Mouse (Mus musculus) cerebellum, adult 9-11 months (tissue): ENCODE results near the gene Zfp991.
"Not testable (repeated sequence)": the region's sequence is repeated elsewhere in the genome, so short reads cannot be mapped to it uniquely, and the experiment has no call there.

ENCODE experiments used
- DNase-seq: peaks from one replicate; pipeline ENCODE4 v3.0.0; 2022

Zfp991 gene

DNA sequence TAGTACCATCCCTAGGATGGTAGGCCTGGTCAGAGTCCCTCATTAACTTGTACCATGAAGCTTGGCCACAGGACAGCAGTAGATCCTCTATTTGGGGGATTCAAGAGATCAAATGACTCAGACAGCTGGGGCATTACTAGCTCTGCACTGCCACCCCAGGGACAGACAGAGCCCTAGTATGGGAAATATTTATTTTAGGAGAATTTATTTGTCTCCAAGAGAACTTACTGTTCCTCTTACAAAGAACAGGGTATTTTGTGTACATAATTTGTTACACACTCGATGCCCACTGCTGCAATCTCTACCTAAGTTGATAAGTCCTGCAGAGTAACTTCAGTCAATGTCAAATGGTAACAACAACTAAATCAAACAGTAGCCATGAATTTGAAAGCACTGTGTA lies 55.0 kb downstream of the Zfp991 start:
- DNase-seq, result not testable (repeated sequence)

DNA sequence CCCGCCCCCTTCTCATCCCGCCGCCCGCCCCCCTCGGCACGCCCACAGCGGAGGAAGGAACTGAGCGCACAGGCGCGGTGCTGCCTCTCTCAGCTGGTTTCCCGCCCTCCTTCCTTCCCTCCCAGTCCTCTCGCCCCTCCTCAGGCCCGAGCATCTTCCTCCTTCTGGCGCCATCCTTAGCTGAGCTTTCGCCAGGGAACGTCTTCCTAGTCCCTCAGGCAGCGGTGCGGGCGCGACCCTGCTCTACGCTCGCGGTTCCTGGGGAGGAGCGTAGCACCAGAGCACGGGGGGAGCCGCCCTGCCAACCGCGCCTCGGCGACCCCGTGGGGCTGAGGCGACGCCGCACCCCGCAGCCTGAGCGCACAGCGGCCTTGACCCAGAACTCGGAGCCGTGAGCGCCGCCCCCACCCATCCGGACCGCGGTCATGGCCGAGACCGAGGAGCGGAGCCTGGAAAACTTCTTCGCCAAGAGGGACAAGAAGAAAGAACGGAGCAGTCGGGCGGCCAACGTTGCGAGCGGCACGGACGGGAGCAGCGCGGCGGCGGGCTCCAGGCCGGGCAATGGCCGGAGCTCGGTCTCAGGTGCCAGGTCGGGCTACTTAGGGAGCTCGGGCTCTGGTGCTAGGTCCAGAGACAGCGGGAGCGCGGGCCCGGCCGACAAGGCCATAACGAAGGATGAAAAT lies 55.6 kb downstream of the Zfp991 start:
- not testable (repeated sequence) for DNase-seq

DNA sequence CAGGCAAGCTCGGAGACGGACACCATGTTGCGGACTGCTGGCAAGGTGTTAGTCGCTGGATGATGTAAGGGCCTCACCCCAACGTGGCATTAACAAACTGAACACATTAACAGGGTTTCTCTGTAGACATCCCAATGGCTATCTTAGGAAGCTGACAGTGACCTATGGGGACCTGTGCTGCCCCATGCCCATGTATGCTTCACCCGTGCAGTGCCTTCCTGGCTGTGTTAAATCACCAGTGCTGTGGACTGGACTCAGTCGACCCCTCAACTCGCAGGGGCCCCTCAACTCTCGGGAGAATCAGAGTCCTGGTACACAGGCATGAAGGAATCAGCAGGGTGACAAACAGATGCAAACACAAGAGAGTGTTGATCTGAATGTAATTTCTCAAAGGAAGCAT lies 63.3 kb downstream of the Zfp991 start:
- DNase-seq, result not testable (repeated sequence)

DNA sequence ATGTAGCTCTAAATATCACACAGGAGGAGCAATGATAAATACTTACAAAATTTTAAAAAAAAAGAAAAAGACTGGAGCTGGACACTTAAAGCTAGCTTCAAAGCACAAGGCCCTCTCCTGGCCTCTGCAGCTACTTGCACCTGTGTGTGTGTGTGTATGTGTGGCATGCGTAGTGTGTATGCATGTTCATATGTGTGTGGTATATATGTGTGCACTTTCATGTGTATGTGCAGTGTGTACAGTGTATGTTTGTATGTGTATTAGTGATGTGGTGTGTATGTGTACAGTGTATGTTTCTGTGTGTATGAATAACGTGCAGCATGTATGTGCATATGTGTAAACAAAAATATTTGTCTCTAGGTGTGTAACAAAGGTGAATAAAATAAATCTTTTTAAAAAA lies 65.4 kb downstream of the Zfp991 start:
- not testable (repeated sequence) for DNase-seq

DNA sequence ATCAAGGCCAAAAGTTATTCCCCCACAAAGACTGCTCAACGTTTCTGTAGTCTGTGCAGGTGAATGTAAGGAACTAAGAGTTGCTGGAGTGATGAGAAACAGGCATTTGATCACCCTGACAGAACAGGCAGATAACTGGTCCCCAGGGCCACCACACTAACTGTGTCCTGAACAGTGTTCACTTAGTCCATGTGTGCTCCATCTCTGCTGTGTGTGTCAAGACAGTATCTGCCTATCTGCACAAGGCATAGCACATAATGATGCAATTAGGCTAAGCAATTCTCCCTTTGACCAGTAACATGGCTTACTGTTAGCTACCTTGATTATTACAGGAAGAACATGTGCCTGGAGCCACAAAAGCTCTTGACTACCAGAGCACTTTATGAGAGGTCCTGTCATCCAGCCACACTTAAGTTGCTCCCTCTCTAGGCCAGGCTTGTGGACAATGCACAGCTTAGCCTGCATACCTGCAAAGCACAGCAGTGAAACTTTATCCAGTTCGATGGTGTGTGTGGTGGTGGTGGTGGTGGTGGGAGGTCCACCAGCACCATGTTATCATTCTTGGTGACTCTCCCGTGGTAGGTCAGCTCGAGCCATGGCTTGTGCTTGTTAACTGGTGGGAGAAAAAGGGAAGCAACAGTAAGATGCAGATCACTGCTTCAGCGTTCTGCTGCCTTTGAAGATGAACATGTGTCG lies 67.4 kb downstream of the Zfp991 start:
- not testable (repeated sequence) for DNase-seq

DNA sequence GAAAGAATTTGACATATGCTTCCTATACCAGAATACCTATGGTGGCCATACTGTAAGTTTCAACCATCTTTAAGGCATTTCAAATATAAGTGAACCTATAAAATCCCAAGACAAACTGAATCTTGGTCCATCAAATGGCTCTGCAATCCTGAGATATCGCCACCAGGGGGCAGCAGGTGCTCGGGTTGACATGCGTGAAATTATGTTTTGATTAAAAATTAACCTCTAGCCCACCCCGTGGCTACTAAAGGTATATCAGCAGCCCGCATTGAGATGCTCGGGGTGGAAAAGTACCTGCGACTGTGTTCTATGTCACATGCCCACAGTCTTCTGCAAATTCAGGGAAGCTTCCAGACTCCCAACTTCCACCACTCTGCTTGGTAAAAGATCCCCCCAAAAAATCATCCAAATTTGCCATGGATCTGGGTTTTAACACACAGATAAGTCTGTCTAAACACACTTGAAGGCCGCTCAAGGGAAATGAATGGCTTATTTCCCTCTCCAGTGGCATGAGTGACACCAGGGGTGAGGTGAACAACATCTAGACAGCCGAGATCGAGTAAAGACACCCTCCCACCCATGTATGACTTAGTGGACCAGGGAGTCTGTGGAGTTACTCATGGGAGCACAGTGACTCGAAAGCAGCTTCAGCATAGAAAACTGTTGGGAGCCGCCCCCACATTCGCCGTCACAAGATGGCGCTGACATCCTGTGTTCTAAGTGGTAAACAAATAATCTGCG lies 70.3 kb downstream of the Zfp991 start:
- not testable (repeated sequence) for DNase-seq

DNA sequence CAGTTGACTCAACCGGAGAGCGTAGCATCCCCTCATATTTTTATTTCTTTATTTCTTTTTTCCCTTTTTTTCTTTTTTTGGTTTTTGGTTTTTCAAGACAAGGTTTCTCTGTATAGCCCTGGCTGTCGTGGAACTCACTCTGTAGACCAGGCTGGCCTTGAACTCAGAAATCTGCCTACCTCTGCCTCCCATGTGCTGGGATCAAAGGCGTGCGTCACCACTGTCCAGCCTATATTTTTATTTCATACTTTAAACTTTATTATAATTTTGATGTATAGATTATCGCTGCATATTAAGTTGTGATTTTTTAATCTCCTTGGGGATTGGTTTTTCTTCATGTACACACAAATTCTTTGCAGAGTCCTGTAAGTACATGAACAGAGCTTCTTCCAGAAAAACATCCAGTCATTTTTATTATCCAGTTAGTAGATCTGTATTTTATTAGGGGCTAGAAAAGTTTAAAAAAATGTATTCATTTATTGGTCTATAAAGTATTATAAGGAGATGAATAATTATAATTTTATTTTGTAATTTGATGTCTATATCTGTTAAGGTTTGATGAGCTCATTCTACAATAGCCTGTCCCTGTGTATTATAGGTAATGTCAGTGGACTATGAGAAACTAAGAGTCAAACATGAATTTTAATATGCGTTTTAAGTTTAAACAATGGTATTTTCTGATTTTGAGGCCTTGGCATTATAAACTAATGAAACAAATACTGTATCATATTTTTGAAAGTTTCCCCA lies 80.5 kb downstream of the Zfp991 start:
- not testable (repeated sequence) for DNase-seq

DNA sequence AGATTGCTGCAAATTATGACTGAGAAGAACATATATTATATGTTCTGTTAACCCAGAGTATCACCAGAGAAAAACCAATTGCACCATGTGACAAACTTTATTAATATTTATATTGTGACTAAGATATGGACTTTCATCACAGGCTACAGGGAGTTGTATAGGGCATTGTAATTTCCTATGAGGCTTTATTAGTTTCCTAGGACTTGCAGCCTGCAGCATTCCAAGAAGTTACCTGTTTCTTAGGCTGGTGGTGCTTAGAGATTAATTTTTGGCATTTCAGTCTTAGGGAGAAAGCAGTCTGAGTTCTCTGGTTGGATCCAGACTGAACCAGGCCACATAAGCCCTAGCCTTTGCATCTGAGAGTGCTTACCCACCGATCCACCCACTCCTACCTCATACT lies 82.4 kb downstream of the Zfp991 start:
- not testable (repeated sequence) for DNase-seq

DNA sequence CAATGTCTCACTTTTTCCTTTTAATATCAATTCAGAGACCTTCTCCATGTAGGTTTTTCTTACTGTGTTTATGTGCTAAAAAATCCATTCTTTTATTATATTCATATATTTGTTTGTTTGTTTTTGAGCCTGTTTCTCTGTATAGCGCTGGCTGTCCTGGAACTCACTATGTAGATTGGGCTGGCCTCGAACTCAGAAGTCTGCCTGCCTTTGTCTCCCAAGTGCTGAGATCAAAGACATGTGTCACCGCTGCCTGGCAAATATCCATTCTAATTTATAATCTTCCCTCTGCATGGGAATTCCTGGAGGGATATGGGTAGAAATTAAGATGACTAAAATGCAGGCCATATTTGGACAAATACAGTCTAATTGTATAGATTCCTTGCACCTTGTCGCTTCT lies 85.8 kb downstream of the Zfp991 start:
- DNase-seq, result not testable (repeated sequence)

DNA sequence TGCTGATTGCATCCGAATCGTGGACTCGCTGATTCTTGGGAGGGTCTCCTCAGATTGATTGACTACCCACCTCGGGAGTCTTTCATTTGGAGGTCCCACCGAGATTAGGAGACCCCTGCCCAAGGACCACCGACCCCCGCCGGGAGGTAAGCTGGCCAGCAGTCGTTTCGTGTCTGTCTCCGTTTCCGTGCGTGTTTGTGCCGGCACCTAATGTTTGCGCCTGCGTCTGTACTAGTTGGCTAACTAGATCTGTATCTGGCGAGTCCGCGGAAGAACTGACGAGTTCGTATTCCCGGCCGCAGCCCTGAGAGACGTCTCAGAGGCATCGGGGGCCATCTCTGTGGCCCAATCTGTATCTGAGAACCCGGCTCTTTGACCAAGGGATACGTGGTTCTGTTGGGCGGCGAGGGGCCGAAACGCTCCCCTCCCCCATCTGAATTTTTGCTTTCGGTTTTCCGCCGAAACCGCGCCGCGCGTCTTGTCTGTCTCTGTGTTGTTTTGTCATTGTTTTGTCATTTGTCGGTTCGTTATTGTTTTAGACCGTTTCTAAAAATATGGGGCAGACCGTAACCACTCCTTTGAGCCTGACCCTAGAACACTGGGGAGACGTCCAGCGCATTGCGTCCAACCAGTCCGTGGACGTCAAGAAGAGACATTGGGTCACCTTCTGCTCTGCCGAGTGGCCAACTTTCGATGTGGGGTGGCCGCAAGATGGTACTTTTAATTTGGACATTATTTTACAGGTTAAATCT lies 87.7 kb downstream of the Zfp991 start:
- DNase-seq, result peak; percentile 45

DNA sequence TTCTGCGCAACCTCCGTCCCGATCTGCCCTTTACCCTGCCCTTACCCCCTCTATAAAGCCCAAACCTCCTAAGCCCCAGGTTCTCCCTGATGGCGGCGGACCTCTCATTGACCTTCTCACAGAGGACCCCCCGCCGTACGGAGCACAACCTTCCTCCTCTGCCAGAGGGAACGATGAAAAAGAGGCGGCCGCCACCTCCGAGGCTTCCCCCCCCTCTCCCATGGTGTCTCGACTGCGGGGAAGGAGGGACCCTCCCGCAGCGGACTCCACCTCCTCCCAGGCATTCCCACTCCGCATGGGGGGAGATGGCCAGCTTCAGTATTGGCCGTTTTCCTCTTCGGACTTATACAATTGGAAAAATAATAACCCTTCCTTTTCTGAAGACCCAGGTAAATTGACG lies 88.4 kb downstream of the Zfp991 start:
- DNase-seq, result peak; percentile 33

DNA sequence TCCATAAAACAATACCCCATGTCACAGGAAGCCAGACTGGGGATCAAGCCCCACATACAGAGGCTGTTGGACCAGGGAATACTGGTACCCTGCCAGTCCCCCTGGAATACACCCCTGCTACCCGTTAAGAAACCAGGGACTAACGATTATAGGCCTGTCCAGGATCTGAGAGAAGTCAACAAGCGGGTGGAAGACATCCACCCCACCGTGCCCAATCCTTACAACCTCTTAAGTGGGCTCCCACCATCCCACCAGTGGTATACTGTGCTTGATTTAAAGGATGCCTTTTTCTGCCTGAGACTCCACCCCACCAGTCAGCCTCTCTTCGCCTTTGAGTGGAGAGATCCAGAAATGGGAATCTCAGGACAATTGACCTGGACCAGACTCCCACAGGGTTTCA lies 90.2 kb downstream of the Zfp991 start:
- peak; percentile 37 for DNase-seq

DNA sequence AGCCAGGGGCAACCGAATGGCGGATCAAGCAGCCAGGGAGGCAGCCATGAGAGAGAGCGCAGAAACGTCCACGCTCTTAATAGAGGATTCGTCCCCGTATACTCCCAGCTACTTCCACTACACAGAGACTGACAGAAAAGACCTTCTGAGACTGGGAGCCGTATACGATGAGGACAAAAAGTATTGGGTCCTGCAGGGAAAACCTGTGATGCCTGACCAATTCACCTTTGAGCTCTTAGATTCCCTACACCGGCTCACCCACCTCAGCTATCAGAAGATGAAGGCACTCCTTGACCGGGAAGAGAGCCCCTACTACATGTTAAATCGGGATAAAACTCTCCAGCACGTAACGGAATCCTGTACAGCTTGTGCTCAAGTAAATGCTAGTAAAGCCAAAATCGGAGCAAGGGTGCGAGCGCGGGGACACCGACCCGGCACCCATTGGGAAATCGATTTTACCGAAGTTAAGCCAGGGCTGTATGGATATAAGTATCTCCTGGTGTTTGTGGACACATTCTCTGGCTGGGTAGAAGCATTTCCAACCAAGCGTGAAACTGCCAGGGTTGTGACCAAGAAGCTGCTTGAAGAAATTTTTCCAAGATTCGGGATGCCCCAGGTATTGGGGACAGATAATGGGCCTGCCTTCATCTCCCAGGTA lies 92.1 kb downstream of the Zfp991 start:
- peak; percentile 27 for DNase-seq

DNA sequence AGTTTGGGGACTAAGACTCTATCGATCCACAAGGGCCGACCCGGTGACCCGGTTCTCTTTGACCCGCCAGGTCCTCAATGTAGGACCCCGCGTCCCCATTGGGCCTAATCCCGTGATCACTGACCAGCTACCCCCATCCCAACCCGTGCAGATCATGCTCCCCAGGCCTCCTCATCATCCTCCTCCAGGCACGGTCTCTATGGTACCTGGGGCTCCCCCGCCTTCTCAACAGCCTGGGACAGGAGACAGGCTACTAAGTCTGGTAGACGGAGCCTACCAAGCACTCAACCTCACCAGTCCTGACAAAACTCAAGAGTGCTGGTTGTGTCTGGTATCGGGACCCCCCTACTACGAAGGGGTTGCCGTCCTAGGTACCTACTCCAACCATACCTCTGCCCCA lies 93.8 kb downstream of the Zfp991 start:
- DNase-seq, result not testable (repeated sequence)

DNA sequence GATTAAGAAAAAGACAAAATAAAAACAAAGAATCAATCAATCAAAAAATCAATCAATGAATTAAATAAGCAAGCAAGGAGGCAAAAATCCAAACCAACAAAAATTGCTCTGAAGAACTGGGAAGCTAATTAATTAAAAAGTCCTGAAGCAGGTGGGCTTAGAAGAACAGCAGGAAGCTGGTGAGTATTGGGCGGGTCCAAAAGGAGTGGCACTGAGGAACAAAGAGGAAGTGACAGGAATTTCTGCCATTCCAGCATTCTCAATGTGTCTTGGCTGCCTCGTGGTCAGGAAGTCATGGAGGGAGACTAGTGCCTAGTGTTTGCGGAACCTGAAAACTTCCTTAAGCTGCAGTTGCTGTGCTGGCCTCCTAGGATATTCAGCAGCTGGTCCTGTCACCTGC lies 98.2 kb downstream of the Zfp991 start:
- DNase-seq, result not testable (repeated sequence)
